Mouse (Mus musculus) bone marrow, adult 2 months (tissue): ENCODE data around the gene Lipn.

Experiments
- CTCF ChIP-seq: fragments of 200-500 bp; IDR thresholded peaks from 2 replicates; pipeline ENCODE4 v1.5.1; 2011; ENCODE audit warnings: low read length, control low read depth; ENCODE audit not compliant: control insufficient read depth, insufficient read depth
- POLR2A ChIP-seq: fragments of 200-500 bp; IDR thresholded peaks from 2 replicates; pipeline ENCODE4 v1.6.1; 2011; ENCODE audit warnings: low read depth, mild to moderate bottlenecking, control low read depth, low read length, borderline replicate concordance; ENCODE audit not compliant: control insufficient read depth

- TF ChIP-seq POLR2A (no peak), CTCF (no peak)
Measured at GRCm38 (mm10) chr19:34089011-34089680, 22.0 kb downstream of the Lipn start.
